Mouse (Mus musculus) forelimb bud, embryonic 11.5 days (tissue): ENCODE measurements around the gene Abcc3.

ENCODE experiments used
- DNase-seq: peaks from one replicate; pipeline ENCODE4 v3.0.0-alpha.2; 2012; ENCODE audit warnings: low read depth, low spot score

The Abcc3 gene

DNA sequence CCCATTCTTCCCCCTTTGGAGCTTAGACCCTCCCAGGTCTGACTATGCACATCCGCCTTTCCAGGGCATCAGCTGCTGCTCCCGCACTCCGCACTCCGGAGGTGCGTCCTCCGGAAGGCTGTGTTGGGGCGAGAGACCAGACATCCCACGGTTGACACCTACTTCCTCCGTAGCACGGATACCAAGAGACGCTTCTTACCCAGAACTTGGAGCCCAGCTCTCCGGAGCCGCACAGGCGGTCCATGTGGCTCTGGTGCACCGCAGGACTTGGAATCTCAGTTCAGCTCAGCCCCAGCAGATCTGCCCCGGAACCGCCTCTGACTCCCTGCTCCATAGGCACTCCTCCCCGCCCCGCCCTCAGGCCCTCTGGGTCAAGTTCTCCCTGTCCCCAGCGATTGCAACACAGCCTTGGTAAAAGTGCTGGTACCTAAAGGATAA, at the start of gene Abcc3:
Gene Abcc3 (minus strand): TSS at position 326 of the 438 bp plus-strand sequence.
- DNase-seq = no peak

DNA sequence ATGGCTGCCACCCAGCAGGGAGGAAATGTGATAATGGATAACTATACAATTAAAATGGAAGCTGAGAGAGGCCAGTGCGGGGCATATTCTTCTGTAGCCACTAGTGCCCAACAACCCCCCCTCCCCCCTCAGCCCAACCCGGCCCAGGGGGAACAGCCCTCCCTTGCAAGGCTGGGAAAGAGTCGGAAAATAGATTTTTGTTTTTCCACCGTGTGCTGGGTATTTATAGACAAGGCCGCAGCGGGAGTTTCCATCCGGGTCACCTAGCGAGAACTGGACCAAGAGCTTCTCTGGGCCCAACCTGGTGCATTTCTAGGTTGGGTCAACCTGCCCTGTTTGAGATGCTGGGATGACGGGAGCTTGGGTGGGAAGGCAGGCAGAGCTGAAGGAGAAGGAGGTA, 49.0 kb upstream of the Abcc3 start:
- no peak for DNase-seq

DNA sequence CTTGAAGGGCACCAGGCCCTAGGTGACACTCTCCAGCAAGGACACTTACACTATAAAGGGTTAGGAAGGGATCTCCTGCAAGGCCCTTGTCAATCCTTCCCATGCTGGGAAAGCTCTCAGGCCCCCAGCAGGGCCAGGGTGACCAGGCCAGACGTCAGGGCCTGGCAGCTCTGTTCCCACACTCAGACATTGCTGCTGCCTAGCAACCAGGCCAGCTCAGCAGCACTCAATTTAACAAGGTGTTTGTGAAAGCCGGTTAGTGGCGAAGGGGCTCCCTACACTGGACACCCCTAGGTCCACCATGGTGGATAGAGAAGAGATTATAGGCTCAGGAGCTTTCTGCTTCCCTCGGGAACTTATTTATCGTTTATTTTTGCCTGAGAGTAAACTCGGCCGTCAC, 48.3 kb upstream of the Abcc3 start:
- peak; percentile 13 for DNase-seq

DNA sequence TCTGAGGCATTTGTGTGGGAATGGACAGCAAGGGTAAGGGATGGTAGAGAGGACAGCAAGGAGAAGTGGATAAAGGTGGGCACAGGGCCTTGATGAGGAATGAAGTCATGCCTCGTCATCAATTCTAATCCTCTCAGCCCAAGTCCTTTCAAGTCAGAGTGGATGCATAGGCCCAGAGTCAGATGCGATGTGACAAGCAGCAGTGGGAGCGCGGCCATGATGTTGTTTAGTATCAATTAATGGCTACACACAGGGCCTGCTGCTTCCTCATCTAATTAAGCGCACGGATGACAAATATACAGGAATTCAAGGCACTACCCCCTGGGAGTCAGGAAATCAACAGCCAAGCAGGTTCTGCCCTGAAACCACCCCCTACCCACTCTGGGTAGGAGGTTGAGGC, 47.6 kb upstream of the Abcc3 start:
- DNase-seq = no peak

DNA sequence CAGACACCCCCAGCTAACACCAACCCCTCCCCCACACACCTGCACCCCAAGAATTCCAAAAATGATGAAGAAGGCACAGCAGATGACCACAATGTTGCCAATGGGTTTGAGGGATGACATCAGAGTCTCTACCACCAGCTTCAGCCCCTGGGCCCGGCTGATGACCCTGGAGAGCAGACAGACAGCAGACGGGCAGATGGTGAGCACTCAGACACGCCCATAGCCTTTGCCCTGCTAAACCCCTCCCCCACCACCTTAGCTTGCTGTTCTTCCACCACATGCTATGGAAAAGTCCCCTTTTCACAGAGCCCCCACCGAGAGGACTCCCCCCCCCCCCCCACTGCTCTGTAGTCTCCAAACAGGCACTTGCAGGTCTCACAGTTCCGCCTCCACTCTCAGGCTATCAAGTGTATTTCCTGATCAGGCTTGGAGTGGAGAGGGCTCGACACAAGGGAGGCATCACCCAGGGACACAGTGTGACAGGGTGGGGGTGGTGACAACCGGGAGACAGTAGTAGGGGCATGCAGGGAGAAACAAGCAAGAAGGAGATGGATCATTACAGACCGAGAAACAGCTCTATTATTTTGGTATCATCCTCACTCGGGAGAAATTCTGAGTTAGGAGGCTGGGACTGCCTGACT, 36.3 kb upstream of the Abcc3 start:
- DNase-seq = no peak

DNA sequence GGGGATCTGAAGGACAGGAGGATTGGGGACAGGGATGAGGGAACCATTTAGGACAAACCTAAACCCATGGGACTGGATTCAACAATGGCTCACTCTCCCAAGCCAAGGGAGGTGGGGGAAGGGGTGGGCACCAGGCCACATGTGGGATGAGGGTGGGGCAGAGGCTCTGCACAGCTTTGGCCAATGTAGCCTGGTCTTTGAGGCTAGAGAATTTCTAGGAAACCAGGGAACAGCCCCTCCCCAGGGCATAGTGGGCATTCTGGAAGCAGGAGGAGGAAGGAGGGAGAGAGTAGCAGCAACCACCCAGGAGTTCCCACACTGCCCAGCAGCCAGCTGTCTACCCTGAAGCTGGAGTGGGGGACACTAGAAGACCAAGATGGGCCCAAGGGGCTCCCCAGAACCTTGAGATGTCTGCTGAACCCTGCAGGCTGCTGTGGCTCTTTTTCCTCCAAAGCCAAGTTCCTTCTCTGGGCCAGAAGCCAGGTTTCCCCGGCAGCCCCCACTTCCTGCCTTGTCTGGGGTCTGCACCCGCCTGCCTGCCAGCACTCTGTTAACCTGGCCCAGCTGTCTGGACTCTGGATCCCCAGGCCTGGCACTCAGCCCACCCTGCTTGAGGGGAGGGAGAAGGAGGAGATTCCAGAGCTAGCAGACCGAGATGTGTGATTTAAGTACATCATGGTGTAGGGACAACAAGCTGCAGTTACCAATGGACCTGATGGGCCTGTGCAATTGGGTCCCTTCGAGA, 35.5 kb upstream of the Abcc3 start:
- peak; percentile 80 for DNase-seq

DNA sequence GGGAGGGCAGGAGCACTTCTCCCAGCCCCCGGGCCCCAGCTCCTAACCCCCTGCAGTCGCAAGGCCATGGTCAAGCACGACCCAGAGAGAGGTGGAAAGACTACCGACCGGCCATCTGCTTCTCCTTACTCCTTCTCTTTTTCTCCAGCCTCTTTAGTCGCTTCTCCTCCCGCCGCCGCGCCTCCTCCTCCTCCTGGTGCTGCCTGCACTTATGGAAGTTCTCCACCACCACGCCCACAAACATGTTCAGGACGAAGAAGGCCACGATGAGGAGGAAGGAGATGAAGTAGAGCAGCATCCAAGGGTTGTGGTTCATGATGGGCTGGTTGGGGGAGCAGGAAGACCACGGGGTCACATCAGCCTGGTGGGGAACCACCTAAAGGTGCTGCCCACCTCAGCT, 32.9 kb upstream of the Abcc3 start:
- DNase-seq = no peak

DNA sequence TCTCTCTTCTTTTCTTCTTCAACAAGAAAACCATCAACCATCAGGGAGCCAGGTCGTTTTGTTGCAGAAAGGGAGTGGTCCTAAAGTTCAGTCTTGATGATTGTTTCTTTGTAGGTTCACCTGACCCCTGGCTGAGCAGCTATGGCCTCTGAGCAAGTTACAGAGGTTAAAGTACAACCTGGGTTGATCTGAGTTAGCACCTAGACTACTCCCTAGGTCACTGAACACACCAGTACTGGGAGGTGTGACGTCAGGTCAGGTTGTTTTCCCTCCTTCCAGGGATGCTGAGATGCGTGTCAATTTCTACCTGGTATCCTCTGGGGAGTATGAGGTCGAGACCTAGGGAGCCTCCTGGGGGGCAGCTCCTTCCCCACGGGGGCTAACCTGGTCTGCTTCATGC, 32.4 kb upstream of the Abcc3 start:
- DNase-seq = no peak

DNA sequence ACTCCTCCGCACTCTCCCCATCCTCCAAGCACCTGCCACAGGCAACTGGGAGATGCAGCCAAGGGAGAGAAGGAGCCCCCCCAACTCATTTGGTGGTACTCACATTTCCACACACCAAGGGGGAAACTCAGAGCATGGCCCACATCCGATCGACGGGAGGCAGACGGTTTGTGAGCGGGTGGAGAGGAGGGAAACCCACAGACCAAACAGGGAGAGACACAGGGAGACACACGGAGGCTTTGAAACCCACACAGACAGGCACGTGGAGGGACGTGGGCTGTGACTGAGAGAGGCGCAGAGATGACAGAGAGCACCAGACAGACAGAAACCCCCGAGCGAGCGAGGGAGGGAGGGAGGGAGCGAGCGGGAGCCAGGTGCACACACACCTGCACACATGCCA, 31.6 kb upstream of the Abcc3 start:
- DNase-seq = no peak

DNA sequence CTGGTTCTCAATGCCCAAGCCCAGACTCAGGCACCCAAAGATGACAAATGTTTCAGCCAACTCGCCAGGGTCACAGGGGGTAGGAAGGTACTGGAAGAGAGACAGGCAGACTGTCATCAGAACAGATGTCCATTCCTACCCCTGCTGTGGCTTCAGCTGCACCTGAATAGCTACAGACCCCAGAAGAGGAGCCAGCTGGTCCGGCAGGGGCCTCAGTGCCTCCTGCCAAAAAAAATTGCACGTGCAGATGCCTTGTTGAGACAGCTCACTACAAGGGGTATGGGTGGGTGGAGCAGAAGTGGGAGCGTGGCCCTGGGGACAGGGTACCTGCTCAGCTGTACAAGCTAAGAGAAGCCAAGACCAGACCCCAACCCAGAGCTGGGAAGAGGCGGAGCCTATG, 31.1 kb upstream of the Abcc3 start:
- no peak for DNase-seq

DNA sequence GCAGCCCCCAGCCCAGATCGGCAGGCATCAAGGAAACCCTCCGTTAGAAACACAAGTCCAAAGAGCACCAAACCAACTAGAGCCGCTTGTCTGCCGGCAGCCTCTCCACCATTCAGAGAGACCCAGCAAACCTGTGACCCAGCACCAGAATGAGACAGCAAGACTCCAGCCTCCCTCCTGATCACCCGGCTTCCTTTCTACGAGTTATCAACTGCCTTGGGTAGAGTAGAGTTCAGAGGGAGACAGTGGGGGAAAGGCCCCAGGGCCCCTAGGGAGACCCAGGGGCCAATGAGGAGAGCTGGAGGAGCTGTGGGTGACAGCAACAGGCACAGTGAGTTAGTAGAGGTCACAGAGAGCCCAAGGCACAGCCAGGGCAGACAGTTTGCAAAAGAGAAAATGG, 28.2 kb upstream of the Abcc3 start:
- no peak for DNase-seq

DNA sequence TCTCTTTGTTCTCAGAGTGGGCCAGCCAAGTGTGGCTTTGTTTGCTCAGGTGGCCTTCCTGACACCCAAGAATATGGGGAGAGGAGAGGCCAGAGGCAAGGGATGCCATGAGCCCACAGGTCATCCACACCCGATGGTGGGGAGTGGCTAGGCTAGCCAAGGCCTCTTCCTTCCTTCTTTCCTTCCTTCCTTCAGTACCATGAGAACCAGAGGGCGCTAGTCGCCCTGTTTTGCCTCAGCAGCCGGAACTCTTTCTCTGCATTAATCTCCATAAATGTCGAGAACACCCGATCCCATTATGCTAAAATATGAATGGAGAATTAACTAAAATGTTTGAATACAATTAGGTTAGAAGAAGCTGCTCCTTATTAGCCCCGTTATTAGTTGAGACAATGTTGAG, 27.5 kb upstream of the Abcc3 start:
- DNase-seq = no peak

DNA sequence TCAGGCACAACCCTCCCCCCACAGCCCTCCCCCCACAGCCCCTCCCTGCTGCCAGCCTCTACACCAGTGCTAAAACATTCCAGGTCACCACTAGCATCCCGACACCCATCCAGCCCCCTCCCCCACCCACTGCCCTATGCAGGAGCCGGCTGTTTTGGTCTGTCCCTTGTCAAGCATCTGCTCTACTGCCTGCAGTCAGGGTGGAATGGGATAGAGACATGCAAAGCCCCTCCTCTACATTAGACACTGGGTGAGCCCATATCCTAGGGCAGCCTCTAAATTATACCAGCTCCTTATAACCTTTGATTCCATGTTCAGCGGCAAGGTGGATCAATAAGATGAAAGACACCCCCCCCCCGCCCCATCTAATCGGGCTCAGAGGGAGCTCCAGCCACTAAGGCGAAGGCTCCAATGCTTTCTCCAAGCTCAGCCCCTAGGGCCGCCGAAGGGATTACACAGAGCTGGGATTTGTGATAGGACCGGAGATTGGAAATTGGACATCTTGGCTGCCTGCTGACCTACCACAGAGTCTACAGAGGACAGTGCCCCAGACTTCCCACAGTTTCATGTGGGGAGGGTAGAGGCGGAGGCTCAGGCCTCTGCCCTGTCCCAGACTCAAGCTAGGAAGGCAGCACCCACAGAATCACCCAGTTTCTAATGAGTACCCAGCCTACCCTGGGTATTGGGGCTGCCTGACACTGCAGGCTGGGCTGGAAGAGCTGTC, 26.4 kb upstream of the Abcc3 start:
- no peak for DNase-seq

DNA sequence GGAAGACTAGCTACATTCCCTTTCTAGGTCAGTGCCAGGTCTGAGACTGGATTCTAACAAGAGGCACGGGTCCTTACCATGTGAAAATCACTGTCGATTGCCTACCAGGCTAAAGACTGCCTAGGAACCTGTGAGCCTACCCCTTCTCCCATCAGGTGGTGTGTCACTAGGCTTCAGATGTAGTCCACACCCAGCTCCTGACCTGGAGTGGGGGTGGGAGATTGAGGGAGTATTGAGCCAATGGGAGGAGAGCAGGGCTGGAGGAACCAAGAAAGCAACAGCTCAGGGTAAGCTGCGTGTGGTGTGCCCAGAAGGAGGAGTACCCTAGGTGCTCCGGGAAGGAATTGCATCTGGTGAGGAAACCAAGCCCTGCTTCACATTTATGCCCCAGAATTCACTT, 21.2 kb upstream of the Abcc3 start:
- no peak for DNase-seq

DNA sequence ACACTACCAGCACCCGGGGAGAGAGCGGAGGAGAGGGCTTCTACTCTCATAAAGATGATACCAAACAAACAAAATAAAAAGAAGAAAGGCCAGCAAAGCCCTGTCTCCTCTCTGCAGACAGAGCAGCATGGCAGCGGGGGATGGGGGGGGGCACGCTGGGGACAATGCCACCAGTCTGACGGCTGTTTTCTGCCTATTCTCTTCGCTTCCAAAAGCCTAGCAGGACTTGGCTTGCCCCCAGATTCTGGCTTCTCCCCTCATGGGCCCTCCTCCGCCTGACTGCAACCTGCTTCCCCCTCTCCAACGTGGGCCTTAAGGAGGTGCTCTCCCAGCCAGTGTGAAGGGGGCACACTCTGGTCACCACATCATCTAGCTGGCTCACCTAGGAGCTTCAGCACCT, 20.7 kb upstream of the Abcc3 start:
- no peak for DNase-seq

DNA sequence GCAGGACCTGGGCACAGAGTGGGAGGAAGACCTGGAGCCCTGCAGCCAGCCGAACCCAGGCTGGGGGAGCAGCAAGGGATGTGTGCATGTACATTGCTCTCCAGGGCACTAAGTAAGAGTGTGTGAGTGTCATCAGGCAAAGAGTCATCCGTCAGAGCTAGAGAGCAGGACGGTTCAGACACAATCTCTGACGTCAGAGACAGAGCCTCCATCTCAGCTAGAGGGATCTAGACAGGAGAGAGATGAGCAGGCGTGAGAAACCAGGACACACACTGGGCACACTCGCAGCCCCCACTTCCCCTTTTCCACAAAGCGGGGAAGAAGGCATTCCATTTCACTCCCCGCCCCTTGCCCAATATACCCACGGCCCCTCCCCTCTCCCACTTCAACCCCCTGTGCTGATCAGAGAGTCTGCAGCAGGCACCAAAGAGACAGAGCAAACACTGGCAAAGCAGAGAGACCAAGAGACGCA, 20.2 kb upstream of the Abcc3 start:
- DNase-seq = no peak

DNA sequence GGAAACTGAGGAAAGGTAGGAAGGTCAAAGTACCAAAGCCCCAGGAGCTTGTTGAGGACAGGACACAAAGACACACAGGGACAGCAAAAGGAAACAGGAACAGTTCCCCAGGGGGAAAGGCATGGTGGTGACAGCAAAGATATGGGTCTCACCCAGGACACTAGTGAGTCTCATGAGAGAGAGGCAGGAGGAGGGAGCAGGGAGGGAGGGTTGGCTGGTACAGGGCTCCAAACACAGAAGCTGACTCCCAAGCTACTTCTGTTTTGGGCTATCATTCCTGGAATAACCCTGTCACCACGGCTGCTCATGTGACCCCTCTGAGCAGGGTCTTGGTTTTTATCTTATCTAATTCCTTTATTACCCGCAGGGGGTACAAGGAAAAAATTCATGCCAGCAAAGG, 19.8 kb upstream of the Abcc3 start:
- no peak for DNase-seq

DNA sequence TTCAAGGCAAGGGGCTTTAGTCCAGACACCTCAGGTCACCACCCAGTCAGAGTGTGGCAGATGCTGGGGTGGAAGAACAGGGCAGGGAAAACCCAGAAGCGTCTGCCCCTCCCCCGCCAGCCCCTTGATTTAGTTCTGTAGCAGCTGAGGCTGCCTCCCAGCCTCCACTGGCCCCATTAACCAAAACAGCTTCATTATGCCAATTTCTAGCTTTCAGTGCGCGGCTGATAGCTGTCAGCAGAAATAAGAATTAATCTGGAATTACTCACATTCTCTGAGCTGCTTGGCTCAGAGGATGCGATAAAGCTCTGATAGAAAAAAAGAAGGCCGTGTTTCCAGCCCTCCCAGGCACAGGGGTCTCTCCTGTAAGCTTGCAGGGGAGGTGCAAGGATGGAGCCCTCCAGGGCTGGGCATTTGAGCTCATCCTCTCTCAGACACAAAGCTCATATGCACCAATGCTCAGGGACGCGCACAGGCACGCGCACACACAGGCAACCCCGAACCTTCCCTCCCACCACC, 15.1 kb upstream of the Abcc3 start:
- peak; percentile 25 for DNase-seq

DNA sequence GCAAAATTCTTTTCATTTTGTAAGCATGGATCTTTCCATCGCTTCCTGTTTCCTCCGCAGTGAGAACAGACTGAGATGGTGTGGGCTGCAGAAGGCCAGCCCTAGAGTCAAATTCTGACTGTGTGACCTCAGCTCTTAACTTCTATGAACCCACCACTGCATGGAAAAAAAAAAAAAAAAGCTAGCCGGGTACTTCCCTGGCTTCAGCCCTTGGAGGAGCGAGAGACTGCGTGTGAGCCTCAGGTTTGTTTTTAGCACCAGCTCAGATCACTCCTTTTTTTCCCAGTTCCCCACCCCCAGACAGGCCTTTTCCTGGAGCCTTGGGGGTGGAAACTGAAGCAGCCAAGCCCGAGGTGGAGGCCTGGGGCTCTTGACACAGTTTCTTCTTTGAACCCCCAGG, 12.6 kb upstream of the Abcc3 start:
- DNase-seq = no peak

DNA sequence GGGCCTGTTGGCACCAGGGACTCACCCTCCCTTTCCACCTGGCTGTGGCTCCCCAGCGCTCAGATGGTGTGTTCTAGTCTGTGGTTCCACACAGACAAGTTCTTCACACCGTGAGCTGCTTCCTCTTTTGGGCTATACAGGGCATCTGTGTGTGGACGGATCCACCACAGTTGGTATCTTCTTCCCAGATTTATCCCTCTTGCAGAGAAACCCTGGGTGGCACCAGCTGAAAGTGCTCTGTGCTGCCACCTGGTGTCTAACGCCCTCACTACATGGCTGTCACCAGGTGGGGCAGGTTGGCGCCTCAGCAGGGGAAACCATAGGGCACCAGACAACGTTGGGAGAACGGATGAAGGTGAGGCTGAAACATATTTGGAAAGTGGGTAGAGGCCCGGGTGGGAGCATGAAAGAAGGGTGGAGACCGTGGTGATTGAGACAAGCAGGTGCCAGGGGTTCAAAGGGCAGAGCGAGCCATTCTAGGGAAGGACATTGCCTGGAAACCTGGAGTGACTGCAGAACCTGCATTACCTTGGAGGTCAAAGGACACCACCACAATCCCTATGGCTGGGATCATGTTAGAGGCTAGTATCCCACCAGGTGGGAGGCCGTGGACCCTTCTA, 12.0 kb upstream of the Abcc3 start:
- peak; percentile 75 for DNase-seq

DNA sequence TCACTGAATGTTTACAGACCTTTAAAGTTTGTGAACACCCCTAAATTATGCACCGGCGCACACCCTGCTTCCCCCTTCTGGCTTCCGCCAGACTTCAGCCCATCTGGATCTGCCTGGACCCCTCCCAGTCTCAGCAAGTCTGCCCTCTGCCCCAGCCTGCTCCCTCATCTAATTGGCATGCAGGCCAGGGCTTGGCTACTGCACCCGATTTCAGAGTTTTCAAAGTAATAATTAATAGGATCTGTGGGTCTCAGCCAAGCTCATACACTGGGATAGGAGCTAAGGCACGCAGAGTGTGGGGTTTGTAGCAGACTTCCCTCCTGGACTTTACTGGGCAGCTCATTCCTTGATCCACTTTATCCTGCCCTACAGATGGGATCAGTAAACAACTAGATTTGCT, 11.4 kb upstream of the Abcc3 start:
- no peak for DNase-seq

DNA sequence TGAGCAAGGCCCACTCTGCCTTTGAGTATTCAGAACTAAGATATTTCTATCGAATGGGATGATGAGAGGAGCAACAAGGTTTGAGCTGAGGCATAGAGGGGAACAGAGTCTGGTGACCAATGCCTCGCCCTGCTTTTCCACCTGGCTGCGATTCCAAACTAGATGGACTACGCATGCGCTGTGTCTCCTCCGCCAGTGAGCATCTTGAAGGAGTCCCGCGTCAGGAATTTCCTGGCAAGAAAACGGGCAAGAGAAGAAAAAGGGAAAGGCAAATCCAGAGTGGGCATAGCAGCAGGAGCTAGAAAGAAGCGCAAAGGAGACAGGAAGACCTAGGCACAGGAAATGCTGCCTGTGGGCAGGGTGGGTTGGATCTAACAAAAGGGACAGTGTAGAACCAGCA, 11.0 kb upstream of the Abcc3 start:
- no peak for DNase-seq
